Mouse (Mus musculus): ENCODE measurements around the gene Slc9b2.

GRCm38 (mm10) chr3:135307411-135308259 lies at the start of gene Slc9b2:
- TF ChIP-seq POLR2A (IDR thresholded peaks at IDR 0.05; ENCODE audit: borderline replicate concordance, insufficient read depth, low read length) = no peak
- no peak for TF ChIP-seq CTCF (IDR thresholded peaks at IDR 0.05; ENCODE audit: borderline replicate concordance, insufficient read depth, low read depth, low read length)

All from cerebellum, adult 2 months (tissue).